Mouse (Mus musculus) liver, embryonic 15.5 days (tissue): Measurements from ENCODE around the gene Ccni. TPM values are rescaled to one million over a fixed set of nuclear protein-coding genes. Genes with fewer than 3 reads are reported as not detected.
A peak's percentile ranks its signal among the peaks of the same experiment; 100 is the strongest.

ENCODE experiments used
- ATAC-seq: fragments of 200-750 bp; cut with Nextera tagmentation; 2 replicates; pipeline ENCODE4 v1.8.0; 2017; ENCODE audit warnings: moderate number of reproducible peaks, mild to moderate bottlenecking, moderate library complexity; ENCODE audit not compliant: insufficient read depth
- H3K27ac ChIP-seq: fragments of 300-500 bp; sonication (generic); replicated peaks from 2 replicates; pipeline ENCODE4 v1.5.1; 2015; ENCODE audit warnings: mild to moderate bottlenecking, inconsistent platforms
- H3K27me3 ChIP-seq: fragments of 300-500 bp; sonication (generic); 2 replicates; pipeline ENCODE4 v1.6.1; 2015; ENCODE audit warnings: mild to moderate bottlenecking, inconsistent platforms
- H3K36me3 ChIP-seq: fragments of 300-500 bp; sonication (generic); replicated peaks from 2 replicates; pipeline ENCODE4 v1.6.1; 2015; ENCODE audit warnings: moderate library complexity, mild to moderate bottlenecking, inconsistent platforms
- H3K4me1 ChIP-seq: fragments of 300-500 bp; sonication (generic); replicated peaks from 2 replicates; pipeline ENCODE4 v1.6.1; 2015; ENCODE audit warnings: inconsistent platforms
- H3K4me2 ChIP-seq: fragments of 300-500 bp; sonication (generic); 2 replicates; pipeline ENCODE4 v1.6.1; 2015; ENCODE audit warnings: moderate library complexity, mild to moderate bottlenecking, inconsistent platforms
- H3K4me3 ChIP-seq: fragments of 300-500 bp; sonication (generic); replicated peaks from 2 replicates; pipeline ENCODE4 v1.5.1; 2015; ENCODE audit warnings: mild to moderate bottlenecking, inconsistent platforms
- H3K9ac ChIP-seq: fragments of 300-500 bp; sonication (generic); 2 replicates; pipeline ENCODE4 v1.6.1; 2015; ENCODE audit warnings: moderate library complexity, mild to moderate bottlenecking, inconsistent platforms
- H3K9me3 ChIP-seq: fragments of 300-500 bp; sonication (generic); replicated peaks from 2 replicates; pipeline ENCODE4 v1.6.1; 2016; ENCODE audit warnings: inconsistent platforms
- WGBS: fragments of 180-500 bp; shearing (Covaris S2); methylation state at CpG from one replicate; pipeline ENCODE4 v1.1.7; 2015; ENCODE audit warnings: mixed read lengths; ENCODE audit not compliant: insufficient replicate concordance; 5-methylcytosine and 5-hydroxymethylcytosine counted together
- polyA plus RNA-seq: library from polyadenylated mRNA; unstranded; fragments of >200 nt; fragmentation: Nextera tagmentation; extraction: Ambion mirVana; gene quantifications from 2 replicates; pipeline ENCODE4 v1.2.1, GENCODE M21; 2015

The Ccni gene
- polyA plus RNA-seq, 1 experiment from 2014 or later = 34.9 TPM

DNA sequence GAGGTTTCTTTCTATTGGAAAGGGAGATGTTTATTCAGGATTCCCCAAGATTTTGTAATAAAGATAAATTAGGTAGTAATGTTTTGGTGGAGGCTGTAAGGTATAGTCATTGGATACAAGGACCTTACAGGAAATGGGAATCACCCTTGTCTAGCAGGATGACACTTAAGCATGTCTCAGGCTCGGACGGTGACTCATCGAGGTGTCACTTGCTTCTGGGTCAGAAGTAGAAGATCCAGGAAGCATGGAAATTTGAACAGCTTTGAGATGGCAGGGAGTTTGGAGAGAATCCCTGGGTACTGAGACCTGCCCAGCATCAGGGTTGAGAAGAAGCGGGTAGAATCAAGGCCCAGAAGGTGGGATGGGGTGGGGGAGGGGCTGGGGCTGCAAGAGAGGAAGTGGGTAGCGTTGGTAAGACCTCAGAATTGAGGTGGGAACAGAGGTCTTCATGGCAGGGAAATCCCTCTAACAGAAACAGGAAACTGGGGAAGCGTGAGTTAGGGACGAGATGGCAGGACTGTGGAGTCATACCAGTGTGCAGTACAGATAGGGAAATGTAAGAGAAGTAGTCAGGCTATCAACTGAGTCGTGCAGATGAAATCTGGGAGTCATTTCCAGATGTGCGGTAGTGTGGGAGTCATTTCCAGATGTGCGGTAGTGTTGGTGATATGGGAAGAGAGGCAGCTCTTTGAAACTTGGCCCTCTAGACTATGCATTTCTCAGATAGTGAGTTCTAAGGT is 70.8 kb downstream of the Ccni start:
- Histone ChIP-seq H3K27ac (no peak overlapping the region), H3K36me3 (peaks cover 18% of the 10 kb centered on the region; the same call in 1 of the 2 replicates), H3K4me3 (no peak overlapping the region), H3K27me3 (no peaks in the 10 kb centered on the region), H3K9me3 (0 out of 2 replicates have a peak, but pooled peaks cover 3% of the 10 kb centered on the region), H3K4me2 (no peak overlapping the region), H3K9ac (no peak overlapping the region), H3K4me1 (peaks cover 13% of the 10 kb centered on the region; the same call in 1 of the 2 replicates)
- WGBS = 19% methylated on average over 10 of the region's 10 CpGs
- 0 out of 2 replicates have a peak, but pooled peaks have one; percentile 31 for ATAC-seq

DNA sequence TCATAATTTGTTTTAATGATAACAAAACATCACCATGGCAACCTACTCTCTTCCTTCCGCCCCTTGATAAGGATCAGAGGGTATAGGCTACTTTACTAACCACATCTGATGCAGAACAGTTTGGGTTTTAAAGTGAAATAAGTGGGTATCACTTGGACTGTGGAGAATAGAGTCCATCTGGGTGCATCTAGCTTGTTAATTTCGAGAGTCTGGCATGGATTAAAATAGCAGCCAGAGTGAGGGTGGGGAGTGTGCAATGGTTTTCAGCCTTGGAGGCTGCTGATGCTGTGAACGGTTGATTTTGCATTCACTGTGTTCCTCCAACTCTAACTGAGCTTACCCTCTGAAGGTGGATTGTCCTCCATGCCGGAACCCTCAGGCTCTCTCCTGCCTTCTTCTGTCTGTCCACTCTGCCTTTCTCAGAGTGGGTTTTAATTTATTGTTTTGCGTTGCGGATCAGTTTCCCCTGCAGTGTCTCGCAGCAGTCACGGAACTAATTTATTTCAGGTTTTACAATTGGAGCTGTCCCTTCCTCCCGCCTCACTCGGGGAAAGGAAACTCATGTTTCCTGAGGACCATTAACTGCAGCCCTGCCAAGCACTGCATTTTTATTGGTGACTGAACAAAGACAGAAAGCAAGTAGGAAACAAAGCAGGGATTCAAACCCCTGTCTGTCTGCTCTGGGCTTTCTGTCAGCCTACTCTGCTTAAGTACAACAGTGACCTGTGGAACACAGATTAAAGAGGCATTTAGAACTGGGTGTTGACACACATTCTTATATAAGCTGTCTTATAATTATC is 72.7 kb downstream of the Ccni start:
- WGBS = 24% methylated on average over 10 of the region's 10 CpGs
- no peak overlapping the region for H3K4me2 ChIP-seq
- H3K9ac ChIP-seq = no peak overlapping the region
- H3K9me3 ChIP-seq = 0 out of 2 replicates have a peak, but pooled peaks cover 3% of the 10 kb centered on the region
- H3K27me3 ChIP-seq = no peaks in the 10 kb centered on the region
- peaks cover under 1% of the 10 kb centered on the region; the same call in 1 of the 2 replicates for H3K36me3 ChIP-seq
- H3K4me3 ChIP-seq = no peak overlapping the region
- H3K27ac ChIP-seq = no peak overlapping the region
- peaks cover 28% of the 10 kb centered on the region for H3K4me1 ChIP-seq
- no peak for ATAC-seq

Other genes starting within 250 kb of the Ccni start
- 1.1 and 1.4 TPM in 2 replicates for gene Sowahb, start 161.5 kb downstream of the Ccni start, polyA plus RNA-seq
- 20.6 and 22.9 TPM in 2 replicates for gene Sept11, start 113.1 kb downstream of the Ccni start, polyA plus RNA-seq
- gene 2010109A12Rik, start within 50 bp of the Ccni start, polyA plus RNA-seq = 1.1 and 1.3 TPM in 2 replicates
- gene Ccng2, start 60.8 kb upstream of the Ccni start, polyA plus RNA-seq = 22.0 and 23.9 TPM in 2 replicates